In the genomic region with DNA sequence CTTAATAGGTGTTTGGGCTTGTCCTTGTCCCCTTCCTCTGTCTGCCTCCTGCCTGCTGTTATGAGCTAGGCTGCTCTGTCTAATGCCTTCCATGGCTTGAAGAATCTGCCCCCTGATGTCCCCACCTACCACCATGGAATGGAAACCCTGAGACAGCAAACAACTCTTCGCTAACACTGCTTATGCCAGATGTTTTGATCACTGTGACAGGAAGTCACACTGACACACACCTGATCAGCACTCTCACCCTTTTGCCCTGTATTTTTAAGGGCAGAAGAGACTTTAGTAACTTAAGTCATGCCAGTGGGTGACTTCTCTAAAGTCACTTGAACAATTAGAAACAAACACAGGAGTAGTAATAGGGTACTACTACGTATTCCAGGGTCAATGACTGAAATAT, we compare ENCODE assay signal across 13 mouse cellular contexts.
"Had no signal": no experiment of that assay in that cellular context is flagged by ENCODE, and none has a peak within 500 bp of the region (broad histone marks: within the 10 kb centered on the region; RNA-seq: fewer than 3 reads in every experiment).

No protein-coding gene starts in this region.

- H3K27ac ChIP-seq: intestine, embryonic 15.5 days; left cerebral cortex, adult 2 months; limb, embryonic 10.5 days; liver, embryonic 15.5 days; midbrain, embryonic 10.5 days; neural tube, embryonic 12.5 days; stomach, embryonic 15.5 days had no signal

- H3K4me1 ChIP-seq: intestine, embryonic 15.5 days; limb, embryonic 10.5 days; liver, embryonic 15.5 days; midbrain, embryonic 10.5 days; neural tube, embryonic 12.5 days; stomach, embryonic 15.5 days had no signal

- DNase-seq: kidney, postnatal 10 days; kidney, postnatal 4 days; lung, adult 2 months had no signal

- H3K36me3 ChIP-seq: intestine, embryonic 15.5 days; limb, embryonic 10.5 days; liver, embryonic 15.5 days; midbrain, embryonic 10.5 days; neural tube, embryonic 12.5 days; stomach, embryonic 15.5 days had no signal

- H3K27me3 ChIP-seq: intestine, embryonic 15.5 days; neural tube, embryonic 12.5 days; stomach, embryonic 15.5 days had no signal

- H3K9me3 ChIP-seq: intestine, embryonic 15.5 days; limb, embryonic 10.5 days; liver, embryonic 15.5 days; midbrain, embryonic 10.5 days; neural tube, embryonic 12.5 days; stomach, embryonic 15.5 days had no signal

- ATAC-seq: intestine, embryonic 15.5 days; lung, postnatal 0 days; midbrain, embryonic 16.5 days had no signal

- H3K4me2 ChIP-seq: intestine, embryonic 15.5 days; liver, embryonic 11.5 days; liver, embryonic 15.5 days; neural tube, embryonic 12.5 days; stomach, embryonic 15.5 days had no signal

- H3K4me3 ChIP-seq: intestine, embryonic 15.5 days; left cerebral cortex, adult 2 months; limb, embryonic 10.5 days; liver, embryonic 15.5 days; midbrain, embryonic 10.5 days; neural tube, embryonic 12.5 days; stomach, embryonic 15.5 days had no signal

- H3K9ac ChIP-seq: intestine, embryonic 15.5 days; liver, embryonic 15.5 days; neural tube, embryonic 12.5 days; stomach, embryonic 15.5 days had no signal
